Mouse (Mus musculus) stomach, postnatal 0 days (tissue): ENCODE measurements around the gene Creb5.

Source experiments
- CTCF ChIP-seq: IDR thresholded peaks from 2 replicates; pipeline ENCODE4 v1.5.1; 2016; ENCODE audit warnings: antibody characterized with exemption, low read depth, mild to moderate bottlenecking, moderate library complexity
- EP300 ChIP-seq: optimal IDR thresholded peaks from 2 replicates; pipeline ENCODE3; 2016; ENCODE audit warnings: antibody characterized with exemption

DNA sequence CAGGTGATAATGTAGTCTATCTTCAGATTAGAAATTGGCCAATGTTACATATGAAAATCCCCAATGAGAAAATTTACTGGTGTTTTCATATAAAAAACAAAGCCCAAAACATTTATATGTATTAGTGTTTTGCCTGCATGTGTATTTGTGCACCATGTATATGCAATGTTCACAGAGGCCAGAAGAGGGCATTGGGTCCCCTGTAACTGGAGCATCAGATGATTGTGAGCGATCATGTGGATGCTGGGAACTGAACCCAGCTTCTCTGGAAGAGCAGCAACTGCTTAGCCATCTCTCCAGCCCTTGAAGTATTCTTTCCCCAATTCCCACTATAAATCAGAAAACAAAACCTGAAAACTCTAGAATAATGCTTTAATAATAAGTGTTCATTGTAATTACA lies 239.4 kb downstream of the Creb5 start:
- peak; percentile 43 for TF ChIP-seq CTCF
- no peak for TF ChIP-seq EP300
